Mouse (Mus musculus) kidney, adult 11 months (tissue): ENCODE data around the gene Mfsd10.
A peak's percentile ranks its signal among the peaks of the same experiment; 100 is the strongest.

Source experiments
- DNase-seq: peaks from one replicate; pipeline ENCODE4 v3.0.0; 2022

The Mfsd10 gene

GRCm38 (mm10) chr5:34636481-34637287, at the start of gene Mfsd10:
TSS of gene Mfsd10 (minus strand) at chr5:34637212.
- DNase-seq: peak; percentile 66

DNA sequence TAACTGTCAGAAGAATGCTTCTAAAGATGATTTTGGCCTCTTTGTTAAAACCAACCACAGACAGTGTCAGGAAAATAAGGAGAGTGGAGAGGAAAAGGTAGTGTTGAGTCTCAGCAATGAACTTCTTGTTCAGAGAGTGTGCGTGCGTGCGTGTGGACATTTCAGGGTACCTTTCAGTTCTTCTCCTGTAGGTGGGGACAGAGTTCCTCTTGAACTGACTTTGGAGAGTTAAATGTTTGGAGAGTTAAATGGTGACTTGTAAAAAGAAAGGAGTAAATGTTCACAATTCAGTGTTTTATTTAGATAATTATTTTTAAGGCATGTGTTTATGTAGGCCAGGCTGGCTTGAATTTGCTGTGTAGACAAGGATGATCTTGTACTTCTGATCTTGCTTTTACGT, 33.3 kb upstream of the Mfsd10 start:
- peak; percentile 1 for DNase-seq

GRCm38 (mm10) chr5:34669493-34669892, 32.5 kb upstream of the Mfsd10 start:
- DNase-seq: peak; percentile 3

- DNase-seq: no peak
Measured at GRCm38 (mm10) chr5:34663231-34663630, 26.2 kb upstream of the Mfsd10 start.

- DNase-seq: no peak
Measured at GRCm38 (mm10) chr5:34661909-34662308, 24.9 kb upstream of the Mfsd10 start.

DNA sequence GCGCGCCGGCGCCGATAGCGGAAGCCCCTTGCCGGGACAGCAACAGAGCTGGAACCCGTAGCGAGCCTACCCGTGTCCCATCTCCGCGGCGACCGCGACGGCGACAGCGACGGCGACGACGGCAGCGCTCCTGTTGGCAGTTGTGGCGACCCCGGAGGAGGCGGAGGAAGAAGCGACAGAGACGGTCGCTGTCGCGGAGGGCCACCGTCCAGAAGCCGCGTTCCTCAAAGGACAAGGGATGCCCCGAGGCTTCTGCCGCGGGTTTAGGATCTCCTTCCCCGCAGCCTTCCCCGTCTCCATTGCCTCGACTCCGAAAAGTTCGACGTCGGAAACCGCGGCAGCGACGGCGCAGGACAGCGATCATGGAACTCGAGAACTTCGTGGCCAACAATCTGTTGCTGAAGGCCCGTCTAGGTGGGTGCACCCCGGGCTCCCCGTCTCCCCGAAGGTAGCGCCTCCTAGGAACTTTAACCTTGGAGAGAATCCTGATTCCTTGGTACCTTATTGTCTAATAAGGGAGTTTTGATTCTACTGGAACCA, 23.6 kb upstream of the Mfsd10 start:
- DNase-seq: no peak

DNA sequence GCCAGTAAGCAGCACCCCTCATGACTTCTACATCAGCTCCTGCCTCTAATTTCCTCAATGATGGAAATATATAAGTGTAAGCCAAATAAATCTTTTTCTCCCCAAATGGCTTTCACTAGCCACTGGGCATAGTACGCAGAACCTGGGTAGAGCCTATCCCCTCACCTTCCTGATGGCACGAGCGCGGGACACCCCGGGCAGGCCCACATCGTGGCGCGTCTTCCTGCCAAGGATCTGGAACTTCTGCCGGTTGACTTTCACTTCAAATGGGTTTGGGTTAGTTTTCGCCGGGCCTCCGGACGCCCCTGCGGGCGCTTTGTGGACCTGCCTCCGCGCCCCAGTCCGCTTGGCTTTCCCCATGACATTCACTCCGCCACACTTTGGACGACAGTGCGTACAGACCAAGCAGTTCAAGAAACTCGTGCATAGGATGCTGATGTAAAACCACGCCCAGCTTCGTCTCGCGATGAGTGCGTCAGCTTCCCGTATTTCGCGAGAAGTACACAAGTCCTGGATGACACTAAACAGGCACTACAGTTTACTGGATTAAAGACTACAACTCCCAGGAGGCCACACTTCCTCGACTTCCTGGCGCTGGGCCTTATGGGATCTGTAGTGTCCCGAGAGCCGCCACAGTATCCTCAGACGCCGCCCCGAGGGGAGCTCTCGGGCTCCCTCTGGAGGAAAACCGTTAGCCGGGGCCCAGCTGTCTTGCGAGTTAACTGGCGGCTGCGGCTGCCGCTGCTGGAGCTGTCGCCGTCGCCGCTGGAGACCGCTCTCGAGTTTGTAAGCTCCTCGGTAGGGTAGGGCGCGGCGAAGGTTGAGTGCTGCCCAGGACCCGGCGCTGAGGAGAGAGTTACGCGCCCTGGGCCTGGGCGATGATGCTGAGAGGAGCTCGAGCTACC, 22.9 kb upstream of the Mfsd10 start, which contains the start of the genes Nop14 and Grk4:
Nop14 (minus strand) TSS at position 463 of the 905 bp plus-strand sequence.
Grk4 (plus strand) TSS at position 694 of the 905 bp plus-strand sequence.
- DNase-seq: peak; percentile 100

- DNase-seq: no peak
Measured at GRCm38 (mm10) chr5:34657556-34657955, 20.5 kb upstream of the Mfsd10 start.

GRCm38 (mm10) chr5:34654881-34655280, 17.9 kb upstream of the Mfsd10 start:
- DNase-seq: no peak

DNA sequence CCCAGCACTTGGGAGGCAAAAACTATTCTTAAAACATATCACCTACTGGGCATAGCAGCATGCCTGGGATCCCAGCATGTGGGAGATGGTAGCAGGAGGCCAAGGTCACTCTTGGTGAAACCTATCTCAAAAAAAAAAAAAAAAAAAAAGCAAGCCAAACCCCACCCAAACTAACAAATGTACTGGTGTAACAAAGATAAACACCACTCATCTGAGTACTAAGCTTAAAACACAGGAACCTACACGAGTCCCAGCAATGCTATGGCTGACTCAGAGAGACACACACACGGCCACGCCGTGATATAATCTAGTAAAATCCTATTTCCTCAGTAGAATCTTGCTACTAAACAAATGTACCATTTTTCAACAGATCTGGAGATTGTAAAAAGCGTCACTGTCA, 15.9 kb upstream of the Mfsd10 start:
- DNase-seq: no peak

- DNase-seq: no peak
Measured at GRCm38 (mm10) chr5:34647581-34647980, 10.6 kb upstream of the Mfsd10 start.

DNA sequence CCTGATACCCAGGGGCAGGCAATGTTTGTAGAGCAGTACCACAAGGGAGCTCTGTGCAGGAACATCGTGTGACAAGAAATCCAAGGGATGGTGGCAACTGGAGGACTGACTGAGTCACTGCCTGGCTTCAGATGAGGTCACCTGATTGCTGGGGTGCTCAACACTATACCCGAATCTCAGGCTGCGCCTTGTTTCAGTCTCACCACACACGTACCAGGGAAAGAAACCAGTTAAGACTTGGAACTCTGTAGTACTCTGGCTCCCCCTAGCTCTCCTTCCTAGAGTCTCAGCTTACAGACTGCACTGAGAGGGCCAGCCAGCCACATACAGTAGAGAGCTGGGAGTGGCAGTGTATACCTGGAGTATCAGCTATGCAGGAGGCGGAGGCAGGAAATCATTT, 5.9 kb upstream of the Mfsd10 start:
- peak; percentile 31 for DNase-seq

- peak; percentile 37 for DNase-seq
Measured at GRCm38 (mm10) chr5:34641991-34642390, 5.0 kb upstream of the Mfsd10 start.

DNA sequence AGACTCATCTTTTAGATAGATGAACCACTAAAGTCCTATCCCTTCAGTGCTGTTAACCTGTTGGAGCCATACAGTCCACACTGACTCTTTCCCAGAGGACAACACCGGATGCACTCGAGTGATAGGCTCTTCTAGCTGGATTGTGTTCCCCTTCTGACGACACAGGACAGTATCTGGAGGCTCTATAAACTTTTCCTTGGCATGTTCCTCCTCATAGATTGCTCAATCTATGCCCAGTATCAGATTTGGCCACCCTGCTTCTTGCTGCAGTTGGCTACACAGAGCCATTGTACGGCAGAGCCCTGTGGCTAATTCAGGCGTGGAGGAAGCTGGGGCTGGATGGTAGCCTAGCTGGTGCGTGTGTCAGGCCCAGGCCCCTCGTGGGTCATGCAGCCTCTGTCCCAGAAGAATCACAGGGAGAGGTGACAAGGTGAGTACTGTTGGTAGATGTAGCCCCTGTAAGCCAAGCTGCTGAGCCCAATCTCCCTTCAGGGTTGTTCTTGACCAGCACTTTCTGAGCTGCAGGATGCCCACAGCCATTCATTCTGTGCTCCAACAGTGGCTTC, 662 bp upstream of the Mfsd10 start:
- no peak for DNase-seq

- no peak for DNase-seq
Measured at GRCm38 (mm10) chr5:34635665-34636192, 1.3 kb downstream of the Mfsd10 start.

DNA sequence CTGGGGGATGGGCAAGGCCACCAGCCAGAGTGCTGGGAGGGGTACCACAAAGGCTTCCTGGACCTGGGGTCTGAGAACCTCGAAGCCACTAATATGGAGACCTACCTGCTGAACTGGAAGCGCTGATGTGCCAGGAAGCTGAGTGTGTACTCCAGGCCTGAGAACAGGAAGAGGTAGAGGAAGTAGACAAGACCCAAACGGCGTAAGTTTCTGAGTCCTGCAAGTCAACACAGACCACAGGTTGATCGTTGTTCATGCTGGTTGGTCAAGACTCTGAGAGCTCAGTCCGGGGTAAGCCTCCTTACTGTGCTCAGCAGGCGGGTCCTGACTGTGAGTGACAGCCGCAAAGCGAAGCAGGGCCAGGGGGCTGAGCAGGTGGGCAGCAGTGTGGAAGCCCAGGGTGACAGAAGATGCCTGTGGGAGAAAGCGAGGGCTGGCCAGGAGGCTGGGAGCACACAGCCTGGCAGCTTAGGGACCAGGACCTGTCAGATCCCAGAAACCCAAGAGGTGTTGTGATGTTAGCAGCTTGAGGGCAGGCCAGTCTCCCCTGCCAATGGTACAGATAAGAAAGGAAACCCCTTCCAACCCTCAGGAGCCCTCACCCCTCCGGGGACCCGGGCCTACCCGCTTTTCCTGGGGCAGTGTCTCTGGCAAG, 2.1 kb downstream of the Mfsd10 start:
- DNase-seq: no peak

GRCm38 (mm10) chr5:34633641-34634040, 3.4 kb downstream of the Mfsd10 start:
- DNase-seq: no peak

GRCm38 (mm10) chr5:34632996-34633395, 4.0 kb downstream of the Mfsd10 start:
- DNase-seq: no peak

DNA sequence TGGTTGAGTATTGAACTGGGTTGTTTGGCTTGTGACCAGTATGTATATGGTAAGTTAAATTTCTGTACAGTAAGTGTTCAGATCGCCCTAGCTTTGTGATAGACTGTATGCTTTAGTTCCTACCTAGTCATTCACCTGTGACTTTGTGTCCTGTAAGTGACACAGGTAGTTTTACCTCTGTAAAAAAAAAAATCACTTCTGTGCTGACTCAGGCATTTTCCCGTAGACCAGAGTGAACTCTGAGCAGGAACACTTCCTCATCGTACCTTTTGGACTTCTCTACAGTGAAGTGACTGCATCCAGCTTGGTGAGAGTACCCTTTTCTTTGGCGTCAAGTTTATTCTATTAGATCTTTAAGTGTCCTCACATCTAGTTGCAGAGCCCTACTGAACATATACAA, 27.0 kb downstream of the Mfsd10 start:
- no peak for DNase-seq

GRCm38 (mm10) chr5:34608226-34608625, 28.8 kb downstream of the Mfsd10 start:
- DNase-seq: no peak

DNA sequence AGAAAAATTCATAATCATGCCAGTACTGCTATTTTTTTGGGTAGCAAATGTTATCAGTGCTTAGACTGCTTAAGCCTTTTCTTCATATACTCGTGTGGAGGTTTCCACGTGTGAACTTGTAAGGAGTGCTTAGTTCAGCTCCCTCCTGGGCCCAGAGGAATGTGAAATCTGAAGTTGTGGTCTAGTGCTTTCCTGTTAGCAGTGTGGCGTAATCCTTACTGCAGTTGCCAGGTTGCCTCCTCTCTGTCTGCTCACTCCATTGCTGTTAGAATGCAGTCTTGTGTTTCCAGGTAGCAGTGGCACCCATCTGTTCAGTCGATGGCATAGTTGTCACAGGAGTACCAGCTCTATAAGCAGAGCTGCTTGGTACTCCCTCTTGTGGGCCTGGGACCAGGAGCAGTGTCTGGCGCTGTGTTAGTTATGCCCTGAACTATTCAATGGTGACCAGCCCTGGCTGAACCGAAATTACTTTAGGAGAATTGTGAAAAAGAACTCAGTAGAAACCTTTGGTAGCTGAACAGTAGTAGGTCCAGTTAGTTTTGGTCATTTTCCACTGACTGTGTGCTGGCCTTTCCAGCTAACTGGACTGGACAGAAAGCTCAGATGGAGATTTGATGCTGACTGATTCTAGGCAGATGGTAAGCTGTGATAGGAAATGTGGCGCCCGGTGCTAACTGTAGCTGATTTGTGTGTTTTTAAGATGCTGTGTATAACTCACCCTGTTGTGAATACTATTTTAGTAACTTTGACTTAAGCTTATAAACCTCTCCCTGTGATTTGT, 29.7 kb downstream of the Mfsd10 start:
- DNase-seq: no peak
